Mouse (Mus musculus) liver, embryonic 14.5 days (tissue): ENCODE measurements at regions not wholly inside any gene's neighbourhood (a gene's known extent, or its start where the extent isn't known, plus 50 kb on each side); places are given as distances from the start of the nearest gene placed in this dataset.
"Not testable (repeated sequence)": the region's sequence is repeated elsewhere in the genome, so short reads cannot be mapped to it uniquely, and the experiment has no call there.

Source experiments
- ATAC-seq: fragments of 200-750 bp; cut with Nextera tagmentation; 2 replicates; pipeline ENCODE4 v1.8.0; 2017; ENCODE audit warnings: moderate number of reproducible peaks, mild to moderate bottlenecking, moderate library complexity; ENCODE audit not compliant: insufficient read depth
- DNase-seq, 3 experiments: peaks; one replicate each; pipeline ENCODE4 v3.0.0-alpha.2; 2012 to 2013; ENCODE audit warnings: low read depth in 3 of 3, low spot score in 3 of 3
- H3K27ac ChIP-seq: fragments of 300-500 bp; sonication (generic); 2 replicates; pipeline ENCODE4 v1.5.1; 2014; ENCODE audit warnings: moderate library complexity, mild to moderate bottlenecking, control low read depth, inconsistent platforms
- H3K27me3 ChIP-seq: fragments of 300-500 bp; sonication (generic); 2 replicates; pipeline ENCODE4 v1.6.1; 2014; ENCODE audit warnings: mild to moderate bottlenecking, low read length, moderate library complexity; ENCODE audit not compliant: control insufficient read depth, insufficient read depth
- H3K36me3 ChIP-seq: fragments of 300-500 bp; sonication (generic); replicated peaks from 2 replicates; pipeline ENCODE4 v1.6.1; 2014; ENCODE audit warnings: low read depth; ENCODE audit not compliant: control insufficient read depth, insufficient read depth
- H3K4me1 ChIP-seq, 2 experiments: fragments of 200-500 bp in 1 of 2; fragments of 300-500 bp in 1 of 2; sonication (generic) in 1 of 2; replicated peaks; 2 replicates each; pipeline ENCODE4 v1.6.1; 2012 to 2014; ENCODE audit warnings: antibody characterized with exemption in 1 of 2, inconsistent platforms in 1 of 2, low read length in 1 of 2; ENCODE audit not compliant: control insufficient read depth in 2 of 2, insufficient read depth in 2 of 2
- H3K4me2 ChIP-seq: fragments of 300-500 bp; sonication (generic); 2 replicates; pipeline ENCODE4 v1.6.1; 2014; ENCODE audit warnings: low read depth, mild to moderate bottlenecking, control low read depth, moderate library complexity
- H3K4me3 ChIP-seq, 2 experiments: fragments of 200-500 bp in 1 of 2; fragments of 300-500 bp in 1 of 2; sonication (generic) in 1 of 2; 2 replicates each; pipeline ENCODE4 v1.5.1; 2012 to 2014; ENCODE audit warnings: low read depth in 2 of 2, low read length in 2 of 2, mild to moderate bottlenecking in 2 of 2, control low read depth in 1 of 2, inconsistent platforms in 1 of 2, moderate library complexity in 1 of 2; ENCODE audit not compliant: insufficient read depth in 1 of 2
- H3K9ac ChIP-seq: fragments of 300-500 bp; sonication (generic); replicated peaks from 2 replicates; pipeline ENCODE4 v1.6.1; 2014; ENCODE audit warnings: mild to moderate bottlenecking, control low read depth, moderate library complexity
- H3K9me3 ChIP-seq: fragments of 300-500 bp; sonication (generic); 2 replicates; pipeline ENCODE4 v1.6.1; 2016; ENCODE audit warnings: low read length, mixed read lengths; ENCODE audit not compliant: control insufficient read depth
- WGBS: fragments of 180-500 bp; shearing (Covaris S2); extraction: QIAGEN DNeasy Blood & Tissue Kit; methylation state at CpG from one replicate; pipeline ENCODE4 v1.1.7; 2014; ENCODE audit not compliant: insufficient replicate concordance; 5-methylcytosine and 5-hydroxymethylcytosine counted together

GRCm38 (mm10) chr12:19292068-19292770, 662.1 kb upstream of the Gm21863 start:
- not testable (repeated sequence) for H3K9me3 ChIP-seq, H3K9ac ChIP-seq
- 72% methylated on average over 2 of the region's 3 CpGs for WGBS

More at GRCm38 (mm10) chr12:19292068-19292770, 662.1 kb upstream of the Gm21863 start:
- H3K27me3 ChIP-seq, H3K4me2 ChIP-seq, H3K36me3 ChIP-seq, H3K4me1 ChIP-seq, H3K4me3 ChIP-seq, ATAC-seq, DNase-seq, H3K27ac ChIP-seq: not testable (repeated sequence)
